Mouse (Mus musculus) liver, adult 2 months (tissue): ENCODE data around the gene Rrp1.

Experiments used
- CTCF ChIP-seq: fragments of 200-500 bp; IDR thresholded peaks from 2 replicates; pipeline ENCODE4 v1.5.1; 2011; ENCODE audit warnings: low read depth, low read length, control low read depth
- POLR2A ChIP-seq: fragments of 200-500 bp; IDR thresholded peaks from 2 replicates; pipeline ENCODE4 v1.6.1; 2011; ENCODE audit warnings: low read length, control low read depth; ENCODE audit not compliant: insufficient read depth; ENCODE audit errors: extremely low read depth

GRCm38 (mm10) chr10:78352666-78353030 is 60.2 kb downstream of the Rrp1 start:
- TF ChIP-seq POLR2A, result no peak
- no peak for TF ChIP-seq CTCF
